Mouse (Mus musculus) heart, embryonic 15.5 days (tissue): ENCODE measurements around the gene Pah. TPM values are rescaled to one million over a fixed set of nuclear protein-coding genes. Genes with fewer than 3 reads are reported as not detected.

Experiments used
- ATAC-seq: fragments of 200-750 bp; cut with Nextera tagmentation; replicated peaks from 2 replicates; pipeline ENCODE4 v1.8.0; 2017; ENCODE audit warnings: low read depth, moderate TSS enrichment; ENCODE audit not compliant: insufficient number of reproducible peaks, insufficient read depth, low FRiP score
- H3K27ac ChIP-seq: fragments of 300-500 bp; sonication (generic); 2 replicates; pipeline ENCODE4 v1.5.1; 2015; ENCODE audit warnings: mild to moderate bottlenecking, inconsistent platforms
- H3K27me3 ChIP-seq: fragments of 300-500 bp; sonication (generic); 2 replicates; pipeline ENCODE4 v1.6.1; 2015; ENCODE audit warnings: inconsistent platforms
- H3K36me3 ChIP-seq: fragments of 300-500 bp; sonication (generic); 2 replicates; pipeline ENCODE4 v1.6.1; 2015; ENCODE audit warnings: mild to moderate bottlenecking, inconsistent platforms
- H3K4me1 ChIP-seq: fragments of 300-500 bp; sonication (generic); replicated peaks from 2 replicates; pipeline ENCODE4 v1.6.1; 2015; ENCODE audit warnings: inconsistent platforms
- H3K4me2 ChIP-seq: fragments of 300-500 bp; sonication (generic); 2 replicates; pipeline ENCODE4 v1.6.1; 2015; ENCODE audit warnings: inconsistent platforms, mild to moderate bottlenecking, moderate library complexity
- H3K4me3 ChIP-seq: fragments of 300-500 bp; sonication (generic); 2 replicates; pipeline ENCODE4 v1.5.1; 2015; ENCODE audit warnings: mild to moderate bottlenecking, inconsistent platforms
- H3K9ac ChIP-seq: fragments of 300-500 bp; sonication (generic); 2 replicates; pipeline ENCODE4 v1.6.1; 2015; ENCODE audit warnings: mild to moderate bottlenecking, inconsistent platforms
- H3K9me3 ChIP-seq: fragments of 300-500 bp; sonication (generic); replicated peaks from 2 replicates; pipeline ENCODE4 v1.6.1; 2016; ENCODE audit warnings: inconsistent platforms
- WGBS: fragments of 180-500 bp; shearing (Covaris S2); methylation state at CpG from one replicate; pipeline ENCODE4 v1.1.7; 2015; ENCODE audit warnings: mixed read lengths; 5-methylcytosine and 5-hydroxymethylcytosine counted together
- polyA plus RNA-seq: library from polyadenylated mRNA; unstranded; fragments of >200 nt; fragmentation: Nextera tagmentation; extraction: Ambion mirVana; gene quantifications from 2 replicates; pipeline ENCODE4 v1.2.1, GENCODE M21; 2015

Gene Pah
- polyA plus RNA-seq, 1 experiment from 2014 or later = not detected

GRCm38 (mm10) chr10:87586696-87587095, 65.1 kb downstream of the Pah start:
- no peak for ATAC-seq
- H3K4me1 ChIP-seq = no peaks in the 10 kb centered on the region
- WGBS = 84% methylated on average over 1 of the region's 1 CpGs
- H3K27ac ChIP-seq = no peak overlapping the region
- no peak overlapping the region for H3K4me2 ChIP-seq
- H3K27me3 ChIP-seq = no peaks in the 10 kb centered on the region
- H3K9ac ChIP-seq = no peak overlapping the region
- no peak overlapping the region for H3K4me3 ChIP-seq
- H3K9me3 ChIP-seq = no peaks in the 10 kb centered on the region
- H3K36me3 ChIP-seq = no peaks in the 10 kb centered on the region

- no peak for ATAC-seq
- 28% methylated on average over 2 of the region's 2 CpGs for WGBS
- Histone ChIP-seq H3K27ac (no peak overlapping the region), H3K4me3 (no peak overlapping the region), H3K4me1 (no peaks in the 10 kb centered on the region), H3K4me2 (no peak overlapping the region), H3K36me3 (no peaks in the 10 kb centered on the region), H3K9ac (no peak overlapping the region), H3K27me3 (no peaks in the 10 kb centered on the region), H3K9me3 (no peaks in the 10 kb centered on the region)
Measured at GRCm38 (mm10) chr10:87593916-87594315, 72.3 kb downstream of the Pah start.

GRCm38 (mm10) chr10:87596361-87597074, 74.9 kb downstream of the Pah start:
- Histone ChIP-seq H3K27me3 (no peaks in the 10 kb centered on the region), H3K36me3 (no peaks in the 10 kb centered on the region), H3K4me2 (no peak overlapping the region; the same call in 1 of the 2 replicates), H3K27ac (no peak overlapping the region), H3K4me1 (no peaks in the 10 kb centered on the region), H3K9me3 (no peaks in the 10 kb centered on the region), H3K9ac (no peak overlapping the region), H3K4me3 (no peak overlapping the region)
- no peak for ATAC-seq
- 37% methylated on average over 5 of the region's 5 CpGs for WGBS

- no peak overlapping the region for H3K4me2 ChIP-seq
- no peaks in the 10 kb centered on the region for H3K27me3 ChIP-seq
- no peak overlapping the region for H3K4me3 ChIP-seq
- H3K27ac ChIP-seq = no peak overlapping the region
- no peak overlapping the region for H3K9ac ChIP-seq
- WGBS = 59% methylated on average over 9 of the region's 9 CpGs
- no peaks in the 10 kb centered on the region for H3K36me3 ChIP-seq
- no peaks in the 10 kb centered on the region for H3K4me1 ChIP-seq
- no peak for ATAC-seq
- H3K9me3 ChIP-seq = no peaks in the 10 kb centered on the region
Measured at GRCm38 (mm10) chr10:87597075-87597677, 75.6 kb downstream of the Pah start.

- no peaks in the 10 kb centered on the region for H3K27me3 ChIP-seq
- no peak overlapping the region for H3K4me2 ChIP-seq
- H3K9me3 ChIP-seq = no peaks in the 10 kb centered on the region
- no peak for ATAC-seq
- no peak overlapping the region for H3K9ac ChIP-seq
- 58% methylated on average over 1 of the region's 1 CpGs for WGBS
- H3K27ac ChIP-seq = no peak overlapping the region
- H3K4me1 ChIP-seq = no peaks in the 10 kb centered on the region
- no peak overlapping the region for H3K4me3 ChIP-seq
- no peaks in the 10 kb centered on the region for H3K36me3 ChIP-seq
Measured at GRCm38 (mm10) chr10:87602151-87602550, 80.6 kb downstream of the Pah start.

- no peak overlapping the region for H3K27ac ChIP-seq
- ATAC-seq = no peak
Measured at GRCm38 (mm10) chr10:87625196-87625595, 103.6 kb downstream of the Pah start.

More at GRCm38 (mm10) chr10:87625196-87625595, 103.6 kb downstream of the Pah start:
- Histone ChIP-seq H3K9me3 (no peaks in the 10 kb centered on the region), H3K36me3 (no peaks in the 10 kb centered on the region), H3K9ac (no peak overlapping the region), H3K27me3 (no peaks in the 10 kb centered on the region), H3K4me1 (no peaks in the 10 kb centered on the region), H3K4me2 (no peak overlapping the region), H3K4me3 (no peak overlapping the region)
- WGBS = 79% methylated on average over 1 of the region's 1 CpGs

Other genes starting within 250 kb of the Pah start
- gene Ascl1, start 28.1 kb upstream of the Pah start, polyA plus RNA-seq = 0.15 and 0.95 TPM in 2 replicates